Mouse (Mus musculus) kidney, embryonic 14.5 days (tissue): ENCODE data around the gene Gnai3. TPM values are rescaled to one million over a fixed set of nuclear protein-coding genes. Genes with fewer than 3 reads are reported as not detected.
A peak's percentile ranks its signal among the peaks of the same experiment; 100 is the strongest.

Experiments
- ATAC-seq: fragments of 200-750 bp; cut with Nextera tagmentation; 2 replicates; pipeline ENCODE4 v1.8.0; 2017; ENCODE audit warnings: moderate number of reproducible peaks, mild to moderate bottlenecking, moderate TSS enrichment, moderate library complexity; ENCODE audit not compliant: low FRiP score, low TSS enrichment
- H3K27ac ChIP-seq: fragments of 300-500 bp; sonication (generic); 2 replicates; pipeline ENCODE4 v1.5.1; 2014; ENCODE audit warnings: low read depth, mild to moderate bottlenecking, low read length, moderate library complexity, mixed read lengths
- H3K27me3 ChIP-seq: fragments of 300-500 bp; sonication (generic); 2 replicates; pipeline ENCODE4 v1.6.1; 2014; ENCODE audit warnings: mild to moderate bottlenecking, low read length; ENCODE audit not compliant: control insufficient read depth, insufficient read depth
- H3K36me3 ChIP-seq: fragments of 300-500 bp; sonication (generic); 2 replicates; pipeline ENCODE4 v1.6.1; 2014; ENCODE audit warnings: low read length, mixed read lengths; ENCODE audit not compliant: control insufficient read depth, insufficient read depth
- H3K4me1 ChIP-seq: fragments of 300-500 bp; sonication (generic); 2 replicates; pipeline ENCODE4 v1.6.1; 2014; ENCODE audit warnings: low read length, mixed read lengths; ENCODE audit not compliant: control insufficient read depth, insufficient read depth
- H3K4me2 ChIP-seq: fragments of 300-500 bp; sonication (generic); replicated peaks from 2 replicates; pipeline ENCODE4 v1.6.1; 2014; ENCODE audit warnings: low read depth, mild to moderate bottlenecking, low read length
- H3K4me3 ChIP-seq: fragments of 300-500 bp; sonication (generic); 2 replicates; pipeline ENCODE4 v1.5.1; 2014; ENCODE audit warnings: mild to moderate bottlenecking, low read length
- H3K9ac ChIP-seq: fragments of 300-500 bp; sonication (generic); 2 replicates; pipeline ENCODE4 v1.6.1; 2014; ENCODE audit warnings: low read depth, mild to moderate bottlenecking, low read length, moderate library complexity
- H3K9me3 ChIP-seq: fragments of 300-500 bp; sonication (generic); 2 replicates; pipeline ENCODE4 v1.6.1; 2016; ENCODE audit warnings: low read length; ENCODE audit not compliant: control insufficient read depth
- WGBS: fragments of 180-500 bp; shearing (Covaris S2); extraction: QIAGEN DNeasy Blood & Tissue Kit; methylation state at CpG from one replicate; pipeline ENCODE4 v1.1.7; 2014; 5-methylcytosine and 5-hydroxymethylcytosine counted together
- polyA plus RNA-seq: library from polyadenylated mRNA; unstranded; fragments of >200 nt; fragmentation: Nextera tagmentation; extraction: Ambion mirVana; gene quantifications from 2 replicates; pipeline ENCODE4 v1.2.1, GENCODE M21; 2014

The Gnai3 gene
- polyA plus RNA-seq, 1 experiment from 2014 or later: 181 TPM

- ATAC-seq: peak; percentile 51
- H3K4me2 ChIP-seq: peak overlapping the region; percentile 31; the same call in 1 of the 2 replicates
- no peak overlapping the region for H3K4me3 ChIP-seq
- H3K36me3 ChIP-seq: no peaks in the 10 kb centered on the region
- H3K9ac ChIP-seq: no peak overlapping the region; the same call in 1 of the 2 replicates
- 17% methylated on average over 10 of the region's 10 CpGs for WGBS
- peaks cover 30% of the 10 kb centered on the region for H3K4me1 ChIP-seq
- no peaks in the 10 kb centered on the region for H3K9me3 ChIP-seq
- no peaks in the 10 kb centered on the region for H3K27me3 ChIP-seq
- H3K27ac ChIP-seq: peak overlapping the region; percentile 86
Measured at GRCm38 (mm10) chr3:108165532-108166315, 19.8 kb upstream of the Gnai3 start.

GRCm38 (mm10) chr3:108164807-108165206, 18.9 kb upstream of the Gnai3 start:
- H3K9ac ChIP-seq: no peak overlapping the region
- 12% methylated on average over 9 of the region's 9 CpGs for WGBS
- ATAC-seq: peak; percentile 41
- no peaks in the 10 kb centered on the region for H3K36me3 ChIP-seq
- H3K4me2 ChIP-seq: peak overlapping the region; percentile 31; the same call in 1 of the 2 replicates
- peak overlapping the region; percentile 38; the same call in 1 of the 2 replicates for H3K27ac ChIP-seq
- peak overlapping the region; percentile 9; the same call in 1 of the 2 replicates for H3K4me3 ChIP-seq
- H3K9me3 ChIP-seq: no peaks in the 10 kb centered on the region
- H3K4me1 ChIP-seq: peaks cover 30% of the 10 kb centered on the region
- H3K27me3 ChIP-seq: no peaks in the 10 kb centered on the region

DNA sequence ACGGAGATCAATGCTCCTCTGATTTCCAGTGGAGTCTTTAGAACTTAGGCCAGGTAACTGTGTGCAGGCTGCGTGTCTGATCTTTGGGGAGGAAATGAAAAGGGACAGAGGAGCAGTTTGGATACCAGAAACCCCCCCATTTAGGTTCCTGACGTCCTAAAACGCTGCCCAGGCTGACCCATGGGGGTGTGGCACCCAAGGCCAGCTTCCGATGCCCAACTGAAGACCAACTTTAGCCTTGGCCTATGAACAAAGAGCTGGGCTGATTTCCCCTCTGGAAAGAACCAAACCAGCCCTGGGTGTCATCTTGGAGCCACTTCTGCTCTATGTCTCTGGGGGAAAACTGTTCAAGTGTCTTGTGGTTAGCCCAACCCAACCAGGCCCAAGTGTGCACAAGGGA, 18.1 kb upstream of the Gnai3 start:
- WGBS: 74% methylated on average over 5 of the region's 5 CpGs
- H3K27ac ChIP-seq: no peak overlapping the region
- H3K27me3 ChIP-seq: no peaks in the 10 kb centered on the region
- H3K9ac ChIP-seq: no peak overlapping the region
- no peak overlapping the region for H3K4me3 ChIP-seq
- H3K9me3 ChIP-seq: no peaks in the 10 kb centered on the region
- H3K36me3 ChIP-seq: no peaks in the 10 kb centered on the region
- no peak for ATAC-seq
- H3K4me1 ChIP-seq: peaks cover 30% of the 10 kb centered on the region
- no peak overlapping the region for H3K4me2 ChIP-seq

DNA sequence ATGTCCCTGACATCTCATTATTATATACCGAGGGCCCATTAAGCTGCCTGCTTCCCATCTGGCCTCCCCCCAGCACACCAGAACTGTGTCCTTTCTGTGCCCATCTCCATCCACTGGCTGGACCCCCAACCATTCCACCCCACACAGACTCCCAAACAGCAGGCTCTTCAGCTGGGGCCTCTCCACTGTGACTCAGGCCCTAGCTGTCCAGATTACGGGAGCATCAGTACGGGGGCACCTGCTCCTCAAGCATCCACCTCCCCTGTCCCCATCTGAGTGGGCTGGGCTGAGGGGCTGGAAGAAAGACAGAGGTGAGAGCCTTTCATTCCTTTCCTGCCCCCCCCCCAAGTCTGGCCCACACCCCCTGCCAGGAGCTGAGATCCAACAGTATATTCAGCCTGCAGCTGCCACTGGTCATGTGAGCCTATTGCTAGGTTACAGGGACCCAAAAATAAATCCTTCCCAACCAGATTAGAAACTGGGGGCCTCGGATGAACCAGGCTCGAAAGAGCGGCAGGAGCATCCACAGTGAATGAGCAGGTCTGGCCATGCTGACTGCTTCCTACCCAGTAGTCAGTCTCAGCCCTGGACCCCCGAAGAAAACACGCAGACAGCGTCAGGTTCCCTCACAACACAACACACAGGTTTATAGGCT, 12.6 kb upstream of the Gnai3 start:
- H3K27me3 ChIP-seq: no peaks in the 10 kb centered on the region
- no peaks in the 10 kb centered on the region for H3K4me1 ChIP-seq
- no peak for ATAC-seq
- WGBS: 69% methylated on average over 9 of the region's 9 CpGs
- no peak overlapping the region for H3K4me2 ChIP-seq
- no peaks in the 10 kb centered on the region for H3K36me3 ChIP-seq
- no peak overlapping the region for H3K9ac ChIP-seq
- H3K27ac ChIP-seq: no peak overlapping the region
- no peaks in the 10 kb centered on the region for H3K9me3 ChIP-seq
- H3K4me3 ChIP-seq: no peak overlapping the region

- Histone ChIP-seq H3K36me3 (no peaks in the 10 kb centered on the region), H3K27me3 (no peaks in the 10 kb centered on the region), H3K9ac (no peak within 1 kb of the TSS), H3K4me2 (no peak within 1 kb of the TSS), H3K4me3 (no peak within 1 kb of the TSS), H3K9me3 (no peaks in the 10 kb centered on the region), H3K27ac (no peak within 1 kb of the TSS), H3K4me1 (no peaks in the 10 kb centered on the region)
- 38% methylated on average over 4 of the region's 4 CpGs for WGBS
- ATAC-seq: no peak
Measured at GRCm38 (mm10) chr3:108154656-108155055, 8.7 kb upstream of the Gnai3 start, which contains the start of gene Gpr61. Gpr61 (minus strand) TSS chr3:108154882.

DNA sequence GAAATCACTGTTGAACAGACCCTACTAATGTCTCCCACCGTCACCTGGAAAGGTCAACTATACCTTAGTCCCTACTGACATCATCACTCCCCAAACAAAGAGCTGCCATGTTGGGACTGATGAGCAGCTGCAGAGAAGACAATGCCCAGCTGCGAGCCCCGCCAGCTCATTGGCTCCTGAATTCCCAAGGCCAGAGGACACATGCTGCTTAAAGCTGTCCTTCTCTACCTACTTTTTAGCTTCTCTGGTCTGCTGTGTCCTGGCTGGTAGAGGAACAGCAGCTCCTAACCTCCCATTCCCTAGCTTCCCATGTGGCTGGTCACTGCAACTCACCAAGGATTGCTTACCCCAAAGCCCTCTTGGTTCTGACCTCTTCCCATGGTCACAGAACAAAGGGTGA, 6.3 kb upstream of the Gnai3 start:
- H3K4me3 ChIP-seq: no peak overlapping the region
- 87% methylated on average over 3 of the region's 3 CpGs for WGBS
- no peaks in the 10 kb centered on the region for H3K36me3 ChIP-seq
- no peak overlapping the region for H3K4me2 ChIP-seq
- no peaks in the 10 kb centered on the region for H3K27me3 ChIP-seq
- H3K9ac ChIP-seq: no peak overlapping the region
- no peaks in the 10 kb centered on the region for H3K4me1 ChIP-seq
- H3K9me3 ChIP-seq: no peaks in the 10 kb centered on the region
- no peak for ATAC-seq
- no peak overlapping the region for H3K27ac ChIP-seq

DNA sequence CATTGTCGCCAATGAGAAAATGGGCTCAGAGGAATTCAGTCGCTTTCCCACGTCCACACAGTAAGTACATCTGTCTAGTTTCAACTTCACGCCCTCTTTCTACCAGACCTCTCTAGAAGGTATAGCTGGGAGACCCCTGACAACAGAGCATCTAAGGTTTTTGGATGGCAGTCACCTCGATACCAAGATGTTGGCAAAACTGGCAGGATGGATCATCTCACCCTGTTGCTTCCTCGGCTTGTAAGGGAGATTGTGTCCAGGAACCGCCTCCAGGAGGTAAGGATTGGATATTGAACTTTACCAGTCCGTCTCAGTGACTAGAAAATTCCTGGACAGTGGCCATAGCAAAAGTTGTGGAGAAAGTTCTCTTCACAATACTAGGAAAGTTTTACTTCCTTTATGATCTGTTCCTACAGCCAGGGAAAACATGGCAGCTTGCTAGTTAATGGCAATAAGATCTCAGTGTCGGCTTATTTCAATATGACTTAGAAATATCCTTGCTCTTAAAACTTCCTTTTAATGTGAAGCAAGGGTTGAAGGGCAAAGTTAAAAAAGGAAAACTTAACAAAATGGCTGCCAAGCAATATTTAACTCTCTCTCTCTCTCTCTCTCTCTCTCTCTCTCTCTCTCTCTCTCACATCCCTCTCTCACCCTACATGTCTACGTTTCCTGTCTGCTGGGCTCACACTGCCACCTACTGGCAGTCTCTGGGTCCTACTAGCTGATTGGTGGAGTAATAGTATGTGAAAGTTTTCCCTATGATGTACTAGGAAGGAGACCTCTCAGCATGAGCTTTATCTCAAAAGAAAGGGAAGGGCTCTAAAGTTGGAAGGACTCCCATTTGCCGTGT, 1.7 kb upstream of the Gnai3 start:
- H3K9ac ChIP-seq: no peak overlapping the region
- no peak overlapping the region for H3K4me2 ChIP-seq
- H3K4me1 ChIP-seq: peaks cover 12% of the 10 kb centered on the region
- H3K9me3 ChIP-seq: no peaks in the 10 kb centered on the region
- H3K27me3 ChIP-seq: no peaks in the 10 kb centered on the region
- H3K4me3 ChIP-seq: no peak overlapping the region
- peaks cover 4% of the 10 kb centered on the region; the same call in 1 of the 2 replicates for H3K36me3 ChIP-seq
- 70% methylated on average over 11 of the region's 11 CpGs for WGBS
- no peak overlapping the region; the same call in 1 of the 2 replicates for H3K27ac ChIP-seq
- ATAC-seq: peak; percentile 59; the same call in 1 of the 2 replicates

GRCm38 (mm10) chr3:108146671-108147070, 725 bp upstream of the Gnai3 start:
- H3K27me3 ChIP-seq: no peaks in the 10 kb centered on the region
- 60% methylated on average over 5 of the region's 5 CpGs for whole genome bisulfite sequencing
- peak overlapping the region; percentile 83 for H3K4me3 ChIP-seq
- H3K4me1 ChIP-seq: peaks cover 12% of the 10 kb centered on the region
- peak overlapping the region; percentile 71 for H3K4me2 ChIP-seq
- peak overlapping the region; percentile 95; the same call in 1 of the 2 replicates for H3K9ac ChIP-seq
- ATAC-seq: no peak
- H3K36me3 ChIP-seq: peaks cover 4% of the 10 kb centered on the region; the same call in 1 of the 2 replicates
- H3K27ac ChIP-seq: peak overlapping the region; percentile 93; the same call in 1 of the 2 replicates
- no peaks in the 10 kb centered on the region for H3K9me3 ChIP-seq
